Mouse (Mus musculus): ENCODE data around the gene Polrmt. TPM values are rescaled to one million over a fixed set of nuclear protein-coding genes. Genes with fewer than 3 reads are reported as not detected.
A peak's percentile ranks its signal among the peaks of the same experiment; 100 is the strongest.

The Polrmt gene
- polyA plus RNA-seq (2011; ENCODE audit: insufficient read depth, insufficient read length, low read depth, missing spikeins) = 21.9 and 23.0 TPM in 2 replicates

DNA sequence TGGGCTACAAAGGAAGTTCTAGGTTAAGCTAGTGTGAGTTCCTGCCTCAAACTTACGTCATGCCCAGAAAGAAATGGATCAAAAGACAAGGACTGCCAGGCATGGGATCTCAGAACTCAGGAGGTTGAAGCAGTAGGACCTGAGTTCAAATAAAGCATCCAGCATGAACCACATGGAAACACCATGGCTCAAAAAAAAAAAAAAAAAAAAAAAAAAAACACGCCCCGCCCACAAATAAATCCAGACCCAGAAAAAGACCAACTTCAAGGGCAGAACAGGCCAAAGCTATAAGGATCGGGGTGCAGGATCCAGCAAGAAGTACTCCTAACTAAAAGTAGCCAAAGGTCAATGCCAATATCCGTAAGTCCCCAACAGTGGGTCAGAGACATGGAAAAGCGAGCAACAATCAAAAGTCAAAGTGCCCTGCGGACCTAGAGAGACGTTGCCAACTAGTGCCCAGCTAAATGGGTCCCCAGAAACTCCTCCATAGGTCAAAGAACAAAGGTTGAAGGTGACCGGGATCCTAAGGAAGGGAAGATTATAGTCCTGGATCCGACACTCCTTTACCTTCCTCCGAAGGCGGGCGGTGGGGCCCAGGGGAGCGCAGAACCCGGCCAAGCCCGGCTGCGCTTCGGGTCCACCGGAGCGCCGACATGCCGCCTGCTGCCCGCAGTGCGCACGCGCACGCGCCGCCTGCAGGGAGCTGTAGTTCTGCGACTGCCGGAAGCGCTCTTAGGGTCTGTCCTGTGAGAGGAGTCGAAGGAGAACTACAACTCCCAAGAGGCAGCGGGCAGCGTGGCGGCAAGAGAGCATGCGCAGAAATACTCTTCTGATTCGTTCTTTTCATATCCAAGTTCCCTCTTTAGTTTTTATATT lies at the start of gene Polrmt:
Polrmt (minus strand) TSS at position 684 of the 876 bp plus-strand sequence.
- Histone ChIP-seq H3K36me3 (ENCODE audit: control insufficient read depth, insufficient read depth, low read length, poor library complexity, severe bottlenecking) (peaks cover 19% of the 10 kb centered on the region), H3K4me1 (ENCODE audit: control insufficient read depth, insufficient read depth, low read length) (no peaks in the 10 kb centered on the region), H3K9me3 (replicated peaks; ENCODE audit: control insufficient read depth, insufficient read depth, low read length, poor library complexity, severe bottlenecking) (peaks cover 12% of the 10 kb centered on the region), H3K27ac (ENCODE audit: insufficient read depth, low read length) (peak within 1 kb of the TSS; percentile 52), H3K27me3 (ENCODE audit: control insufficient read depth, insufficient read depth, low read length, poor library complexity, severe bottlenecking) (no peaks in the 10 kb centered on the region), H3K4me3 (ENCODE audit: low read depth, low read length) (peak within 1 kb of the TSS; percentile 94), H3K9ac (ENCODE audit: low read depth, poor library complexity, severe bottlenecking) (peak within 1 kb of the TSS; percentile 90)
- TF ChIP-seq POLR2A (IDR thresholded peaks at IDR 0.05; ENCODE audit: insufficient read depth, low read length) (peak; percentile 34), EP300 (IDR thresholded peaks at IDR 0.05; ENCODE audit: insufficient read depth, low read depth, low read length) (no peak)

DNA sequence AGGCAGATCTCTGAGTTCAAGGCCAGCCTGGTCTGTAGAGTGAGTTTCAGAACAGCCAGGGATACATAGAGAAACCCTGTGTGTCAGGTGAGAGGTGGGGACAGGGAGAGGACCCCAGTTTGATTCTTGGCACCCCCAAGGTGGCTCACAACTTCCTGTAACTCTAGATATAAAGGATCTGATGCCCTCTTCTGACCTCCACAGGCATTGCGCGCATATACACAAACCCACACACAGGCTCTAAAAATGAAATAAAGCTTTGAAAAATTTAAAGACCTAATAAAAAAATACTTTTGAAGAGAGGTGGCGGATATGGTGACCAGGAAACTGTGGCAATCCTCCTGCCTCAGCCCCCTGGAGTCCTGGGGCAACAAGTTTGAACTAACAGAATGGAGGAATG lies 49.5 kb upstream of the Polrmt start:
- no peak overlapping the region for H3K9ac ChIP-seq (ENCODE audit: low read depth, poor library complexity, severe bottlenecking)
- TF ChIP-seq CTCF (IDR thresholded peaks at IDR 0.05; ENCODE audit: low read depth, low read length) = no peak
- no peak for TF ChIP-seq EP300 (IDR thresholded peaks at IDR 0.05; ENCODE audit: insufficient read depth, low read depth, low read length)
- no peak for TF ChIP-seq POLR2A (IDR thresholded peaks at IDR 0.05; ENCODE audit: insufficient read depth, low read length)
- no peaks in the 10 kb centered on the region for H3K36me3 ChIP-seq (ENCODE audit: control insufficient read depth, insufficient read depth, low read length, poor library complexity, severe bottlenecking)
- H3K27me3 ChIP-seq (ENCODE audit: control insufficient read depth, insufficient read depth, low read length, poor library complexity, severe bottlenecking) = no peaks in the 10 kb centered on the region
- no peak overlapping the region for H3K4me3 ChIP-seq (ENCODE audit: low read depth, low read length)
- no peaks in the 10 kb centered on the region for H3K9me3 ChIP-seq (replicated peaks; ENCODE audit: control insufficient read depth, insufficient read depth, low read length, poor library complexity, severe bottlenecking)
- H3K4me1 ChIP-seq (ENCODE audit: control insufficient read depth, insufficient read depth, low read length) = peaks cover 3% of the 10 kb centered on the region
- H3K27ac ChIP-seq (ENCODE audit: insufficient read depth, low read length) = no peak overlapping the region

DNA sequence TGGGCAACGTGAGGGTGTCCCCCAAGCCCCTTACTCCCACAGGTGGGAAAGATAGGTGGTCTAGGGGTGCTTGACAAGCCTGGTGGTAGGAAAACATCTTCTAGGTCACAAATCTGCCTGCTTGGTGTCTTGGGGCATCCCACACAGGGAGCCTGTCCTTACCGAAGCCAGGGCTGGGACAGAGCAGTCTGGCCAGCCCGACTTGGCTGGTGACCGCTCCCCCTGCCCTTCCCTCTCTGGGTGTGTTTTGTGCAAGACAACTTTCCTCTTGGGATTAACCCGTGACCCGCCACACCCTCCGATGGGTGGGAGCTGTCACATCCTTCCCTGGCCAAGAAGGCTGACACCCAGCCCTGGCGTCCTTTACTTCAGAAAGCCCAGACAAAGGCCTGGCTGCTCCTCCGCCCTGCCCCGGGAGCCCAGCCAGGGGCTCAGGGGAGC lies 48.1 kb upstream of the Polrmt start:
- Histone ChIP-seq H3K4me3 (ENCODE audit: low read depth, low read length) (peak overlapping the region; percentile 88), H3K27me3 (ENCODE audit: control insufficient read depth, insufficient read depth, low read length, poor library complexity, severe bottlenecking) (no peaks in the 10 kb centered on the region), H3K9me3 (replicated peaks; ENCODE audit: control insufficient read depth, insufficient read depth, low read length, poor library complexity, severe bottlenecking) (no peaks in the 10 kb centered on the region), H3K9ac (ENCODE audit: low read depth, poor library complexity, severe bottlenecking) (peak overlapping the region; percentile 91), H3K4me1 (ENCODE audit: control insufficient read depth, insufficient read depth, low read length) (peaks cover 3% of the 10 kb centered on the region), H3K27ac (ENCODE audit: insufficient read depth, low read length) (no peak overlapping the region), H3K36me3 (ENCODE audit: control insufficient read depth, insufficient read depth, low read length, poor library complexity, severe bottlenecking) (no peaks in the 10 kb centered on the region)
- TF ChIP-seq POLR2A (IDR thresholded peaks at IDR 0.05; ENCODE audit: insufficient read depth, low read length) (no peak), CTCF (IDR thresholded peaks at IDR 0.05; ENCODE audit: low read depth, low read length) (no peak)

DNA sequence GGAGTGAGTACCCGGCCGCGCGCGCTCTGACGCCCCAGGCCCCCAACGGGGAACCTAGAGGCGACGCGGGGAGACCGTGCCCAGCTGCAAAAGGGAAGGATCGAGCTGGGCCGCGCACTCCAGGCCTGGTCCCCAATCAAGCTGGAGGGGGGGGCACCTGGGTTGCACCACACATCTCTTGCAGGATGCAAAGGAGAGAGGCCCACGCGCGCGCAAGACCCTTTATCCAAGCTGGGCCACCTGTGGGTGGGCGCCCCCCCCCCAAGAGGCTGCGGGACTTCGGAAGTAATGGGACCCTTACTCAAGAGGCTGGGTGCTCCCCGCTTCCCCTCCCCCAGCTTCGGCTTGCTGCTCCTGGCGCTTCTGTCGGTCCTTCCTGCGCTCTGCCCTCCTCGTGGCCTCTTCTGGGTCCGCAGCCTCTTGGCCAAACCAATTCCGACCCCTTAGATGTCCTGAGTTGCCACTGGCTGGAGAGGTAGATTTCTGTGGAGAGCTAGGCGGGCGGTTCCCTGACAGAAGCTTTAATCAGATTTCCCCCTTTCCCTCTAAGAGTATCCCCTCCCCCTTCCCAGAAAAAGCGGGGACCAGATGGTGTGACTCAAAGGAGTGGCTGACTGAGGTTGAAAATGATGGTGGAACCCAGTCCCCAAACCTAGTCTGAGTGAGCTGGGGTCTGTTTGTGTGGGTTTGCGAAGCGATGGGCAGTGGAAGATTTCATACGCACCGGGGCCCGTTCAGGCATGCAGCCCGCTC lies 47.5 kb upstream of the Polrmt start:
- H3K9ac ChIP-seq (ENCODE audit: low read depth, poor library complexity, severe bottlenecking) = peak overlapping the region; percentile 91
- no peaks in the 10 kb centered on the region for H3K27me3 ChIP-seq (ENCODE audit: control insufficient read depth, insufficient read depth, low read length, poor library complexity, severe bottlenecking)
- no peaks in the 10 kb centered on the region for H3K36me3 ChIP-seq (ENCODE audit: control insufficient read depth, insufficient read depth, low read length, poor library complexity, severe bottlenecking)
- peak overlapping the region; percentile 88 for H3K4me3 ChIP-seq (ENCODE audit: low read depth, low read length)
- no peak for TF ChIP-seq POLR2A (IDR thresholded peaks at IDR 0.05; ENCODE audit: insufficient read depth, low read length)
- no peak for TF ChIP-seq EP300 (IDR thresholded peaks at IDR 0.05; ENCODE audit: insufficient read depth, low read depth, low read length)
- TF ChIP-seq CTCF (IDR thresholded peaks at IDR 0.05; ENCODE audit: low read depth, low read length) = no peak
- H3K4me1 ChIP-seq (ENCODE audit: control insufficient read depth, insufficient read depth, low read length) = peaks cover 3% of the 10 kb centered on the region
- no peak overlapping the region for H3K27ac ChIP-seq (ENCODE audit: insufficient read depth, low read length)
- no peaks in the 10 kb centered on the region for H3K9me3 ChIP-seq (replicated peaks; ENCODE audit: control insufficient read depth, insufficient read depth, low read length, poor library complexity, severe bottlenecking)

DNA sequence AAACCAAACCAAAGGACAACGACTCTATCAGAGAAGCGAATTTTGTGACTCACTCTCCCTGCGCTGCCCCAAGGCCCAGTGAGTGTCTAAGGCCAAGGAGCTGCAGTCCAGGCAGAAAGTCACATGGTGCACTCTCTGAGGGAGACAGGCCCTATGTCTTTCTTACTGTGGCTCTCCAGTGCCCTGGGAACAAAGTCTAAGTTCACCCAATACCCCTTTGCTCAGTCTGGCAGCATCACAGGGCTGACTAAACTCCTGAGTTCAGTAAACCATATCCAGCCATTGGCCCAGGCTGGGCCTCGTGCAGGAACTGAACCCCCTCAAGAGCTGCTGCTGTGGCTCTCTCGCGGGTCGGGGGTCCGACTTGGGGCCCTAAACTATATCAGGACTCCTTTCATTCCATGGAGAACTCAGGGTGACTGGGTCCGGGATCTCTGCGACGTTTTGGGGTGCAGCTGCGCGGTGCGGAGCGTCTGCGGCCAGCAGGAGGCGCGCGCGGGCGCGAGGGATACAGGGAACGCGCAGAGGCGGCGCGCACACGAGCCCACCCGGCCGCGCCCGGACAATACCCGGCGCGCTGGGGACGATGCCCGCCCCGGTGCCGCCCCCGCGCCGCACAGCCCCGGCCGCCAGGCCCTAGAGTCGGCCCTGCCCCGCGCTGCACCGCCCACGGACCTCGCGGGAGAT lies 46.8 kb upstream of the Polrmt start, which contains the start of gene Palm:
Palm (plus strand) TSS at position 522 of the 687 bp plus-strand sequence.
- peak within 1 kb of the TSS; percentile 88 for H3K4me3 ChIP-seq (ENCODE audit: low read depth, low read length)
- H3K9ac ChIP-seq (ENCODE audit: low read depth, poor library complexity, severe bottlenecking) = peak within 1 kb of the TSS; percentile 91
- H3K27ac ChIP-seq (ENCODE audit: insufficient read depth, low read length) = no peak within 1 kb of the TSS
- no peaks in the 10 kb centered on the region for H3K36me3 ChIP-seq (ENCODE audit: control insufficient read depth, insufficient read depth, low read length, poor library complexity, severe bottlenecking)
- no peaks in the 10 kb centered on the region for H3K9me3 ChIP-seq (replicated peaks; ENCODE audit: control insufficient read depth, insufficient read depth, low read length, poor library complexity, severe bottlenecking)
- no peak for TF ChIP-seq POLR2A (IDR thresholded peaks at IDR 0.05; ENCODE audit: insufficient read depth, low read length)
- 0 out of 2 replicates have a peak, but pooled peaks have one; percentile 39 for TF ChIP-seq EP300 (IDR thresholded peaks at IDR 0.05; ENCODE audit: insufficient read depth, low read depth, low read length)
- TF ChIP-seq CTCF (IDR thresholded peaks at IDR 0.05; ENCODE audit: low read depth, low read length) = peak; percentile 78
- no peaks in the 10 kb centered on the region for H3K27me3 ChIP-seq (ENCODE audit: control insufficient read depth, insufficient read depth, low read length, poor library complexity, severe bottlenecking)
- peaks cover 2% of the 10 kb centered on the region for H3K4me1 ChIP-seq (ENCODE audit: control insufficient read depth, insufficient read depth, low read length)

All from ES-Bruce4 (cell line).